Mouse (Mus musculus) intestine, embryonic 15.5 days (tissue): Measurements from ENCODE around the gene Dgke. TPM values are rescaled to one million over a fixed set of nuclear protein-coding genes. Genes with fewer than 3 reads are reported as not detected.

ENCODE experiments used
- ATAC-seq: fragments of 200-750 bp; cut with Nextera tagmentation; 2 replicates; pipeline ENCODE4 v1.8.0; 2017; ENCODE audit warnings: moderate TSS enrichment, moderate library complexity
- H3K27ac ChIP-seq: fragments of 300-500 bp; sonication (generic); 2 replicates; pipeline ENCODE4 v1.5.1; 2015; ENCODE audit warnings: mild to moderate bottlenecking, inconsistent platforms
- H3K27me3 ChIP-seq: fragments of 300-500 bp; sonication (generic); replicated peaks from 2 replicates; pipeline ENCODE4 v1.6.1; 2015; ENCODE audit warnings: inconsistent platforms
- H3K36me3 ChIP-seq: fragments of 300-500 bp; sonication (generic); 2 replicates; pipeline ENCODE4 v1.6.1; 2015; ENCODE audit warnings: inconsistent platforms
- H3K4me1 ChIP-seq: fragments of 300-500 bp; sonication (generic); replicated peaks from 2 replicates; pipeline ENCODE4 v1.6.1; 2015; ENCODE audit warnings: inconsistent platforms
- H3K4me2 ChIP-seq: fragments of 300-500 bp; sonication (generic); replicated peaks from 2 replicates; pipeline ENCODE4 v1.6.1; 2015; ENCODE audit warnings: mild to moderate bottlenecking, inconsistent platforms
- H3K4me3 ChIP-seq: fragments of 300-500 bp; sonication (generic); replicated peaks from 2 replicates; pipeline ENCODE4 v1.5.1; 2015; ENCODE audit warnings: inconsistent platforms
- H3K9ac ChIP-seq: fragments of 300-500 bp; sonication (generic); 2 replicates; pipeline ENCODE4 v1.6.1; 2015; ENCODE audit warnings: inconsistent platforms
- H3K9me3 ChIP-seq: fragments of 300-500 bp; sonication (generic); 2 replicates; pipeline ENCODE4 v1.6.1; 2016; ENCODE audit warnings: inconsistent platforms
- WGBS: fragments of 180-500 bp; shearing (Covaris S2); methylation state at CpG from one replicate; pipeline ENCODE4 v1.1.7; 2015; 5-methylcytosine and 5-hydroxymethylcytosine counted together
- polyA plus RNA-seq: library from polyadenylated mRNA; unstranded; fragments of >200 nt; fragmentation: Nextera tagmentation; extraction: Ambion mirVana; gene quantifications from 2 replicates; pipeline ENCODE4 v1.2.1, GENCODE M21; 2015

Gene Dgke
- polyA plus RNA-seq, 1 experiment from 2014 or later = 3.2 TPM

GRCm38 (mm10) chr11:88996427-88996826 is 70.2 kb downstream of the Dgke start:
- H3K36me3 ChIP-seq = no peaks in the 10 kb centered on the region
- no peaks in the 10 kb centered on the region for H3K27me3 ChIP-seq
- no peak overlapping the region for H3K4me3 ChIP-seq
- WGBS = 45% methylated on average over 7 of the region's 7 CpGs
- peak overlapping the region; percentile 14; the same call in 1 of the 2 replicates for H3K27ac ChIP-seq
- 0 out of 2 replicates have a peak, but pooled peaks have one; percentile 14 for ATAC-seq
- no peak overlapping the region for H3K9ac ChIP-seq
- 0 out of 2 replicates have a peak overlapping the region, but pooled peaks have one; percentile 17 for H3K4me2 ChIP-seq
- H3K4me1 ChIP-seq = peaks cover 9% of the 10 kb centered on the region
- H3K9me3 ChIP-seq = no peaks in the 10 kb centered on the region

GRCm38 (mm10) chr11:88995616-88996015 is 71.0 kb downstream of the Dgke start:
- no peaks in the 10 kb centered on the region for H3K9me3 ChIP-seq
- H3K27ac ChIP-seq = no peak overlapping the region
- no peaks in the 10 kb centered on the region for H3K36me3 ChIP-seq
- H3K9ac ChIP-seq = no peak overlapping the region
- H3K4me2 ChIP-seq = no peak overlapping the region
- ATAC-seq = no peak
- H3K4me1 ChIP-seq = peaks cover 8% of the 10 kb centered on the region
- H3K27me3 ChIP-seq = no peaks in the 10 kb centered on the region
- H3K4me3 ChIP-seq = no peak overlapping the region
- WGBS = 91% methylated on average over 2 of the region's 2 CpGs

DNA sequence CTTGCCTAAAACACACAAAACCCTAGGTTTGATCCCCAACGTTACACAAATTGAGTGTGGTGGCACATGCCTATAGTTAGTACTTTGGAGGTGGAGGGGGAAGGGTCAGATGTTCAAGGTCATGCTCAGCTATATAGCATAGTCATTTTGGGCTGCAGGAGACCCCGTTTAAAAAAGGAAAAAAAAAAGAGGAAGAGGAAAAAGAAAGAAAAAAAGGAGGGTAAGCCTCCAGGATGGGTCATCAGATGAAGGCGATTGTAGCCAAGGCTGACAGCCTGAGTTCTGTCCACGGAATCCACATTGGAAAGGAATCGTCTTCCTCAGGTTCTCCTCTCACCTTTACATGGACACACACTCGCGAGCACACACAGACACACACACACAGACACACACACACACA is 72.2 kb downstream of the Dgke start:
- Histone ChIP-seq H3K9ac (no peak overlapping the region), H3K27ac (no peak overlapping the region), H3K9me3 (no peaks in the 10 kb centered on the region), H3K4me2 (no peak overlapping the region), H3K4me3 (no peak overlapping the region), H3K36me3 (no peaks in the 10 kb centered on the region), H3K27me3 (no peaks in the 10 kb centered on the region), H3K4me1 (peaks cover 8% of the 10 kb centered on the region; the same call in 1 of the 2 replicates)
- WGBS = 83% methylated on average over 7 of the region's 7 CpGs
- ATAC-seq = no peak

- 23% methylated on average over 5 of the region's 5 CpGs for WGBS
- peak; percentile 52 for ATAC-seq
- H3K9ac ChIP-seq = no peak overlapping the region
Observed at GRCm38 (mm10) chr11:88993625-88994024, 73.0 kb downstream of the Dgke start.

GRCm38 (mm10) chr11:88993186-88993585 is 73.5 kb downstream of the Dgke start:
- Histone ChIP-seq H3K4me2 (no peak overlapping the region), H3K4me3 (no peak overlapping the region), H3K27me3 (no peaks in the 10 kb centered on the region), H3K27ac (no peak overlapping the region), H3K9me3 (no peaks in the 10 kb centered on the region), H3K4me1 (peaks cover 8% of the 10 kb centered on the region; the same call in 1 of the 2 replicates), H3K9ac (no peak overlapping the region), H3K36me3 (no peaks in the 10 kb centered on the region)
- 52% methylated on average over 7 of the region's 7 CpGs for WGBS
- ATAC-seq = no peak

More at GRCm38 (mm10) chr11:88993625-88994024, 73.0 kb downstream of the Dgke start:
- Histone ChIP-seq H3K9me3 (no peaks in the 10 kb centered on the region), H3K4me2 (no peak overlapping the region), H3K4me1 (peaks cover 8% of the 10 kb centered on the region; the same call in 1 of the 2 replicates), H3K4me3 (no peak overlapping the region), H3K27me3 (no peaks in the 10 kb centered on the region), H3K36me3 (no peaks in the 10 kb centered on the region), H3K27ac (no peak overlapping the region)

- no peak overlapping the region for H3K27ac ChIP-seq
- H3K27me3 ChIP-seq = no peaks in the 10 kb centered on the region
- WGBS = 60% methylated on average over 5 of the region's 5 CpGs
- ATAC-seq = 0 out of 2 replicates have a peak, but pooled peaks have one; percentile 63
- peaks cover 10% of the 10 kb centered on the region for H3K36me3 ChIP-seq
- H3K4me3 ChIP-seq = no peak overlapping the region
- H3K4me2 ChIP-seq = no peak overlapping the region
- H3K4me1 ChIP-seq = no peaks in the 10 kb centered on the region
- no peaks in the 10 kb centered on the region for H3K9me3 ChIP-seq
- H3K9ac ChIP-seq = no peak overlapping the region
Observed at GRCm38 (mm10) chr11:88989530-88989929, 77.1 kb downstream of the Dgke start.

DNA sequence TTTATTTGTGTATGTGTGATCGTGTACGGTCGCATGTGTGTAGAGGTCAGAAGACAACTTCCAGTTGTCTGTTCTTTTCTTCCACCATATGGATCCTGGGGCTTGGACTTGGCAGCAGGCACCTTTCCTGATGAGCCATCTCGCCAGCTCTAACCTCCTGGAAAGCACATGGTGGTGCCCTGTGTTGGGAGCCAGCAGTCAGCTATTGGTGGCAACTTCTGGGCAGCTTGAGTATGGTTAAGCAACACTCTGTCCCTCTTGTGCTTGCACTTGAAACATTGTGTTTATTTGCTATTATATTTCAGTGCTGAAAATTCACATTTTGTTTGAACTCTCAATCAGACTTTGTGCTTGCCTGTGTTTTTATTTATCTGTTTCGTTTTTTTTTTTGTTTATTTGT is 77.7 kb downstream of the Dgke start:
- Histone ChIP-seq H3K36me3 (peaks cover 10% of the 10 kb centered on the region), H3K4me1 (no peaks in the 10 kb centered on the region), H3K4me3 (no peak overlapping the region), H3K9ac (no peak overlapping the region), H3K9me3 (no peaks in the 10 kb centered on the region), H3K4me2 (no peak overlapping the region), H3K27me3 (no peaks in the 10 kb centered on the region), H3K27ac (no peak overlapping the region)
- 78% methylated on average over 5 of the region's 5 CpGs for whole genome bisulfite sequencing
- ATAC-seq = no peak

GRCm38 (mm10) chr11:88986616-88987015 is 80.0 kb downstream of the Dgke start:
- ATAC-seq = no peak
- 87% methylated on average over 10 of the region's 10 CpGs for WGBS
- Histone ChIP-seq H3K9ac (no peak overlapping the region), H3K36me3 (peaks cover 15% of the 10 kb centered on the region), H3K4me3 (no peak overlapping the region), H3K27me3 (no peaks in the 10 kb centered on the region), H3K4me2 (no peak overlapping the region), H3K4me1 (no peaks in the 10 kb centered on the region), H3K9me3 (no peaks in the 10 kb centered on the region), H3K27ac (no peak overlapping the region)

Other genes starting within 250 kb of the Dgke start
- 27.8 and 28.3 TPM in 2 replicates for gene Akap1, start 202.3 kb downstream of the Dgke start, polyA plus RNA-seq
- 131 and 142 TPM in 2 replicates for gene Scpep1, start 111.4 kb downstream of the Dgke start, polyA plus RNA-seq
- not detected in 2 replicates for gene Elobl, start 99.9 kb downstream of the Dgke start, polyA plus RNA-seq
- 12.4 and 13.9 TPM in 2 replicates for gene Coil, start 96.6 kb downstream of the Dgke start, polyA plus RNA-seq
- gene Trim25, start 67.5 kb downstream of the Dgke start, polyA plus RNA-seq = 27.8 and 29.0 TPM in 2 replicates
- gene Gm525, start 7.0 kb upstream of the Dgke start, polyA plus RNA-seq = 1.1 and 1.8 TPM in 2 replicates
- gene Nog, start 235.5 kb upstream of the Dgke start, polyA plus RNA-seq = 2.6 and 2.7 TPM in 2 replicates